Mouse (Mus musculus): ENCODE results near the gene S100a7a.

DNA sequence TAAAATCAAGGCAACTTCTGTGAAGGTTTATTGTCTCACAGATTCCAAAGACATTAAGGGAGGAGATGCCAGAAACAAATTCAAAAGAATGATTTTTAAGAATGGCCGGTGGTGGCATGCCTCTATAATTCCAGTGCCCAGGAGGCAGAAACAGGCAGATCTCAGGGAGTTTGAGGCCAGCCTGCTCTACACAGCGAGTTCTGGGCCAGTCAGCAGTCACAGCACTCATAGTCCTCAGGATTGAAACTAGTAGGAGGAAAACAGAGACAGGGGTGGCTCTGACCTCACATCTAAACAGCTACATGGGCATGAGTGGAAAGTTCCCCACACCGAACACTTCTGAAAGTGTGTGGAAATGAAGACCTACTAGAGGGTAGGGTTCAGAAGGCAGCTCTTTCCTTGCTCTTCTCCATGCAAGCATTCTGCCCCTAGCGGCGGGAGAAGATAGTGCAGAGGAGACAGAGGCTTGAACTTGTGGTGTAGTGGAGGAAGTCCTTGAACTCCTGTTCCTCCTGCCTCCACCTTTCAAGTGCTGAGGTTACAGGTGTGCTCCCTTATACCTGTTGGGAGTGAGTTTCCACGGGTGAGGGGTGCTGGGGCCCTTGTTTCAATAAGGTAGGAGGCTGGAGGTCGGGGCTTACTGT lies 14.2 kb upstream of the S100a7a start:
- TF ChIP-seq POLR2A (IDR thresholded peaks at IDR 0.05; ENCODE audit: control insufficient read depth, low read depth, low read length) (no peak), CTCF (IDR thresholded peaks at IDR 0.05; ENCODE audit: control insufficient read depth, insufficient read depth, insufficient replicate concordance, low read depth, low read length) (peak; percentile 67; the same call in 1 of the 2 replicates)

Data from testis, adult 2 months (tissue).